Mouse (Mus musculus) cerebellum, adult 2 months (tissue): ENCODE measurements around the gene Cdkl3. TPM values are rescaled to one million over a fixed set of nuclear protein-coding genes. Genes with fewer than 3 reads are reported as not detected.
A peak's percentile ranks its signal among the peaks of the same experiment; 100 is the strongest.

Source experiments
- DNase-seq, 2 experiments: peaks; one replicate each; pipeline ENCODE4 v3.0.0; 2021
- H3K27ac ChIP-seq: fragments of 200-500 bp; 2 replicates; pipeline ENCODE4 v1.5.1; 2012; ENCODE audit warnings: low read length, control low read depth, inconsistent platforms; ENCODE audit not compliant: insufficient read depth
- H3K27me3 ChIP-seq: fragments of 200-500 bp; 2 replicates; pipeline ENCODE4 v1.6.1; 2012; ENCODE audit warnings: inconsistent platforms, mild to moderate bottlenecking, low read length, moderate library complexity; ENCODE audit not compliant: control insufficient read depth, insufficient read depth
- H3K4me1 ChIP-seq: fragments of 200-500 bp; 2 replicates; pipeline ENCODE4 v1.6.1; 2011; ENCODE audit warnings: low read length; ENCODE audit not compliant: control insufficient read depth, insufficient read depth
- H3K4me3 ChIP-seq: fragments of 200-500 bp; replicated peaks from 2 replicates; pipeline ENCODE3; 2011; ENCODE audit warnings: mild to moderate bottlenecking, low read depth, low read length, control low read depth; ENCODE audit not compliant: insufficient read depth
- CTCF ChIP-seq: fragments of 200-500 bp; IDR thresholded peaks from 2 replicates; pipeline ENCODE4 v1.5.1; 2011; ENCODE audit warnings: low read depth, mild to moderate bottlenecking, control low read depth, low read length, moderate library complexity, borderline replicate concordance; ENCODE audit not compliant: insufficient read depth
- POLR2A ChIP-seq: fragments of 200-500 bp; IDR thresholded peaks from 2 replicates; pipeline ENCODE4 v1.6.1; 2011; ENCODE audit warnings: low read length, control low read depth, borderline replicate concordance; ENCODE audit not compliant: insufficient read depth
- WGBS: fragments of 180-500 bp; shearing (Covaris S2); methylation state at CpG from one replicate; pipeline ENCODE4 v1.1.7; 2018; 5-methylcytosine and 5-hydroxymethylcytosine counted together
- polyA plus RNA-seq: library from polyadenylated mRNA; depleted of rRNA; stranded (reverse); fragments of >200 nt; gene quantifications from 2 replicates; pipeline ENCODE4 v1.2.3, GENCODE M21; 2012

Gene Cdkl3
- polyA plus RNA-seq, 1 experiment, result 14.5 TPM

DNA sequence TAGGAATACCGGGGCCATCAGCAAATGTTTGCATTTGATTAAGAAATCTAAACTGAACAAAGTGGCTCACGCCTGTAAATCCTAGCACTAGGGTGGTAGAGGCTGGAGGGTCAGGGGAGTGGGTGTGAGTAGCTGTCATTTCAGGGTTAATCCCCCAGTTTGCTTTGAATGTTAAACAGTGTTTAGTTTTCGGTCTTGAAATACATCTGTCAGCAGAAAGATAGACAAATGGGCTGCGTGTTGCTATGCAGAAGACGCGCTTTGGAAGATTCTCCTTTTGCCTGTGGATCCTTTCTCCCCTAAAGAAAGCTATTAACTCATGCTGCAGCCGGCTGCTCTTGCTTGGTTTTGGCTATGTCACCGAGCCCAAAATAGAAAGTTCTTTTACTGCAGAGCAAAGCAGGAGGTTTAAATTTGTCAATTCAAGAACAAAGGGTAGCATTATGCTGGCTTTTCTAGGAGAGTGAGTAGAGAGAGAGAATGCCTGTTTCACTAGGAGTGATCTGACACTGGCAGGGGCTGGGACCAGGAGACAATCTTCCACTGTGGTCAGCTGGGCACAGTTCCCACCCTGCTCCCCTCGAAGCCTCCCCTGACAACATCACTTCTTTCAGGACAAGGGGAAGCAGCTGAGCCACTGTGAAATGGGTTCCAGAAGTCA is 82.3 kb downstream of the Cdkl3 start:
- DNase-seq, result peak; percentile 23 to 40
- H3K4me1 ChIP-seq, result no peaks in the 10 kb centered on the region; the same call in 1 of the 2 replicates
- no peaks in the 10 kb centered on the region for H3K27me3 ChIP-seq
- no peak overlapping the region for H3K4me3 ChIP-seq
- 28% methylated on average over 9 of the region's 9 CpGs for WGBS
- TF ChIP-seq POLR2A (no peak), CTCF (no peak)
- H3K27ac ChIP-seq, result peak overlapping the region; percentile 59; the same call in 1 of the 2 replicates

- WGBS, result 70% methylated on average over 8 of the region's 8 CpGs
- TF ChIP-seq POLR2A (no peak), CTCF (no peak)
- H3K4me3 ChIP-seq, result no peak overlapping the region
- no peak for DNase-seq
- H3K4me1 ChIP-seq, result no peaks in the 10 kb centered on the region; the same call in 1 of the 2 replicates
- no peak overlapping the region for H3K27ac ChIP-seq
- no peaks in the 10 kb centered on the region for H3K27me3 ChIP-seq
These were observed 85.3 kb downstream of the Cdkl3 start for GRCm38 (mm10) chr11:52089291-52089690.

DNA sequence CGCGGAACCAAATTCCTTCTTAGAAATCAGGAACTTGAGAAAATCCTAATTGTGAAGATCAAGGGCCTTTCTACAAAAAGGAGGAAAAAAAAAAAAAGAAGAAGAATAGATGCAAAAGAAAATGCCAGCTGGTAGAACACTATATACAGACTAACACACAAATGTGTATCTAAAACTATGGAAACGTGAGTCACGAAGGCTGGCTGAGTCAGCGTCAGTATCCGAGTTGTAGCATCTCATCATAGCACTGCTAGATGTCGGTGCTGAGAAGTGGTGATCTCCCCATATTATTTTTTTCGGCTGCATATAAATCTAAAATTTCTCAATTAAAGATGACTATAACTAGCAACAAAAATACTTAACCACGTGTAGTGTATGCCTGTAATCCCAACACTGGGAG is 87.2 kb downstream of the Cdkl3 start:
- 92% methylated on average over 9 of the region's 9 CpGs for WGBS
- Histone ChIP-seq H3K27ac (no peak overlapping the region), H3K27me3 (no peaks in the 10 kb centered on the region), H3K4me1 (no peaks in the 10 kb centered on the region; the same call in 1 of the 2 replicates), H3K4me3 (no peak overlapping the region)
- DNase-seq, result no peak
- no peak for TF ChIP-seq POLR2A
- no peak for TF ChIP-seq CTCF

- H3K27ac ChIP-seq, result no peak overlapping the region
- TF ChIP-seq CTCF (no peak), POLR2A (no peak)
- DNase-seq, result no peak
These were observed 90.5 kb downstream of the Cdkl3 start for GRCm38 (mm10) chr11:52094568-52094967.

DNA sequence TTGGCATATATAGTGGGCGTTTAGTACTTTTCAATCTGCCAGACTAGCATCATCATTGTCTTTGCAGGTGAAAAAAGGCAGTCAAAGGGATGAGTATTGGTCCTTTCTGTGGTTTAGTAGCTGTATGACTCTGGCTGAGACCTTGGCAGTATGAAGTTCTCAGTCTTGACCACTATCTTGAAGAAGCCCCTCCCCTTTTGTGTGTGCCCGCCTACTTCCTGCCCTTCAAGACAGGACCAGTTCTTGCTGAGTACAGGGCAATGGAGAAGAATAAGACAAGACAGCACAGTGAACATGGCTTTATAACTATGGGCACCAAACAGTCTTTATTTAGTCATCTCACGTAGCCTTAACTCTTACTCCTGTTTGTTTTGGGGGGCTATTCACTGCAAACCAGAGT is 93.0 kb downstream of the Cdkl3 start:
- Histone ChIP-seq H3K27ac (peak overlapping the region; percentile 97), H3K4me1 (peaks cover 17% of the 10 kb centered on the region; the same call in 1 of the 2 replicates), H3K4me3 (no peak overlapping the region), H3K27me3 (no peaks in the 10 kb centered on the region)
- no peak for DNase-seq
- 87% methylated on average over 3 of the region's 3 CpGs for WGBS
- TF ChIP-seq CTCF (no peak), POLR2A (no peak)

More at GRCm38 (mm10) chr11:52094568-52094967, 90.5 kb downstream of the Cdkl3 start:
- H3K27me3 ChIP-seq, result no peaks in the 10 kb centered on the region
- H3K4me3 ChIP-seq, result no peak overlapping the region
- 69% methylated on average over 5 of the region's 5 CpGs for WGBS
- peaks cover 12% of the 10 kb centered on the region; the same call in 1 of the 2 replicates for H3K4me1 ChIP-seq

DNA sequence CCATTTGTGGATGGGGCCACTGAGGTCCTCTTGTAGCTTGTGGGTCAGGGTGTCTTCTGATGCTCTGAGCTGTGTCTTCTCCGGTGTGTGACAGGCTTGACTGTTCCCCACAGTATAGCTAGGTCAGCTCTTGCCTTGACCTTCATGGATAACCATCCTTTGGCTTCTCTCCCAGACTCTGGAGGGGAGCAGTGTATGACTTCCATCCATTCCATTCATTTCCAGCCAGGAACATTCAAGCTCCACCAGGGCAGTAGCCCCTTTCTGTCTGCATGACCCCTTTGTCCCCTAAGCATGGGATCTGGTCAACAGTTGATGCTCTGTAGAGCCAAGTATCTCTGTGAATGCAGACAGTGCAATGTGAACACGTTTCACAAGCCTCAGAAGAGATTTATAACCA is 93.6 kb downstream of the Cdkl3 start:
- peak in 1 of 2 experiments; percentile 54 for DNase-seq
- Histone ChIP-seq H3K4me3 (no peak overlapping the region), H3K27me3 (no peaks in the 10 kb centered on the region), H3K27ac (peak overlapping the region; percentile 97), H3K4me1 (peaks cover 17% of the 10 kb centered on the region; the same call in 1 of the 2 replicates)
- 15% methylated on average over 2 of the region's 2 CpGs for WGBS
- no peak for TF ChIP-seq POLR2A
- no peak for TF ChIP-seq CTCF

DNA sequence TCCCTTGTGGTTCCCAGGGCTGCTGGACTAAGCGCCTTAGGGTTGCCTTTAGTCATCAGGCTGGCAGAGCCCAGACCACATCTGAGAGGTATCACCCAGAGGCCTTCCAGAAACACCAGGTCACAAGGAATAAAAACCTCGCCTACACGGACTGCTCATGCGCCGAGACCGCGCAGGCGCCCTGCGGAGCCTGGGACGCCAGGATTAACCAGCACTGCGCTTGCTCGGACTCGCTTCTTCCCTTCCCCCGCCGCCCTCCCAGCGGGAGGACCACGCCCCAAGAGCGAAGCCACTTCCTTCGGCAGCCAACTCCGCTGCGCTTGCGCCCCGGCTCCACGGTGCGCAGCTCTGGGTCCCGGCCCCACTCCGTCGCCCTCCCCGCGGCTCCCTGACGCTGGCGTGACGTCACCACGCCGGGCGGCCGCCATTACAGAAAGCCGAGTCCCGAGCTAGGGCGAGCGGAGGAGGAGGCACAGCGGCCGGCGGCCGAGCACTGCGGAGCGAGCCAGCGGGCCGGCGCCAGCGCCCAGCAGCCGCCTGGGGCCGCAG is 94.5 kb downstream of the Cdkl3 start, which contains the start of gene Ppp2ca:
Gene Ppp2ca (plus strand): TSS at position 284 of the 549 bp plus-strand sequence.
- DNase-seq, result peak; percentile 99
- Histone ChIP-seq H3K4me3 (peak within 1 kb of the TSS; percentile 72), H3K27ac (peak within 1 kb of the TSS; percentile 97), H3K27me3 (no peaks in the 10 kb centered on the region), H3K4me1 (peaks cover 17% of the 10 kb centered on the region; the same call in 1 of the 2 replicates)
- WGBS, result 1% methylated on average over 53 of the region's 53 CpGs
- peak; percentile 75 for TF ChIP-seq POLR2A
- no peak for TF ChIP-seq CTCF

GRCm38 (mm10) chr11:52099031-52099761 is 95.2 kb downstream of the Cdkl3 start:
- TF ChIP-seq POLR2A (no peak), CTCF (no peak)
- peaks cover 18% of the 10 kb centered on the region; the same call in 1 of the 2 replicates for H3K4me1 ChIP-seq
- peak overlapping the region; percentile 83 for H3K27ac ChIP-seq
- H3K4me3 ChIP-seq, result peak overlapping the region; percentile 72
- 0% methylated on average over 70 of the region's 72 CpGs for WGBS
- H3K27me3 ChIP-seq, result no peaks in the 10 kb centered on the region
- peak in 1 of 2 experiments; percentile 66 for DNase-seq
